Mouse (Mus musculus) heart, embryonic 15.5 days (tissue): ENCODE measurements at regions not wholly inside any gene's neighbourhood (a gene's known extent, or its start where the extent isn't known, plus 50 kb on each side); places are given as distances from the start of the nearest gene placed in this dataset. TPM values are rescaled to one million over a fixed set of nuclear protein-coding genes. Genes with fewer than 3 reads are reported as not detected.

ENCODE experiments used
- microRNA-seq: library from miRNA; unstranded; fragments of <30 nt; microRNA quantifications from one replicate; pipeline ENCODE4, GENCODE M21; 2016

Small RNA genes lying in the stretch of these regions (microRNA-seq; reads per million reads assigned to microRNA genes)
- gene Gm22802: not detected
